ENCODE assay signal across 14 mouse cellular contexts in genomic region chr7:46515960-46516359, GRCm38 (mm10).
A peak's percentile ranks its signal among the peaks of the same experiment; 100 is the strongest.
DNase-seq lines count a peak whose midpoint lies in the region; TF ChIP-seq lines count a peak whose summit lies in the region.
"Had no signal": no experiment of that assay in that cellular context is flagged by ENCODE, and none has a peak within 500 bp of the region (broad histone marks: within the 10 kb centered on the region; RNA-seq: fewer than 3 reads in every experiment).

No protein-coding gene starts in this region.

- H3K27ac ChIP-seq in liver, adult 2 months (replicated peaks; ENCODE audit: insufficient read depth, low read depth, low read length), result no peak overlapping the region
- H3K27ac ChIP-seq in bone marrow, adult 2 months (ENCODE audit: control insufficient read depth, insufficient read depth, low read depth, low read length, poor library complexity), result no peak overlapping the region
- H3K27ac ChIP-seq: embryonic facial prominence, embryonic 10.5 days; liver, embryonic 13.5 days had no signal

- H3K4me3 ChIP-seq in liver, adult 2 months (ENCODE audit: insufficient read depth, low read depth, low read length), result no peak overlapping the region
- H3K4me3 ChIP-seq in bone marrow, adult 2 months (replicated peaks; ENCODE audit: control insufficient read depth, low read depth, low read length), result no peak overlapping the region
- H3K4me3 ChIP-seq: embryonic facial prominence, embryonic 10.5 days; liver, embryonic 13.5 days had no signal

- peak; percentile 34 for DNase-seq in cerebellum, adult 9-11 months
- DNase-seq in cerebellum, adult 18-20 months, result no peak
- DNase-seq in liver, adult 2 months (ENCODE audit: extremely low read depth, low read depth, low spot score), result no peak
- no peak for DNase-seq in liver
- peak; percentile 40 for DNase-seq in A20 (ENCODE audit: low read depth, low spot score)
- DNase-seq in ovary, postnatal 10 days (ENCODE audit: low spot score), result no peak
- DNase-seq in spleen, postnatal 4 days (ENCODE audit: low spot score in 2 of 2), result no peak
- DNase-seq: adrenal gland, postnatal 36 days; heart, postnatal 36 days; kidney, postnatal 14 days; liver, embryonic 13.5 days; thymus, adult 18-20 months had no signal

- H3K27me3 ChIP-seq in liver, adult 2 months (ENCODE audit: control insufficient read depth, insufficient read depth, low read length), result no peaks in the 10 kb centered on the region
- H3K27me3 ChIP-seq: liver, embryonic 13.5 days had no signal

- TF ChIP-seq POLR2A in liver, adult 2 months (IDR thresholded peaks at IDR 0.05; ENCODE audit: extremely low read depth, insufficient read depth, low read length), result no peak
- no peak for TF ChIP-seq POLR2A in bone marrow, adult 2 months (IDR thresholded peaks at IDR 0.05; ENCODE audit: borderline replicate concordance, control insufficient read depth, low read depth, low read length)

- H3K36me3 ChIP-seq in liver, adult 2 months (ENCODE audit: control insufficient read depth, insufficient read depth, low read length), result no peaks in the 10 kb centered on the region
- H3K36me3 ChIP-seq: embryonic facial prominence, embryonic 10.5 days; liver, embryonic 13.5 days had no signal

- no peaks in the 10 kb centered on the region for H3K4me1 ChIP-seq in liver, adult 2 months (ENCODE audit: control insufficient read depth, insufficient read depth, low read length)
- H3K4me1 ChIP-seq in bone marrow, adult 2 months (ENCODE audit: control insufficient read depth, insufficient read depth, low read length), result no peaks in the 10 kb centered on the region; the same call in 1 of the 2 replicates
- H3K4me1 ChIP-seq: liver, embryonic 13.5 days had no signal

- no peak overlapping the region for H3K9ac ChIP-seq in liver, adult 2 months (ENCODE audit: low read depth, low read length)
- H3K9ac ChIP-seq: liver, embryonic 13.5 days had no signal

- peak; percentile 39 for TF ChIP-seq CTCF in liver, adult 2 months (IDR thresholded peaks at IDR 0.05; ENCODE audit: low read depth, low read length)
- 0 out of 2 replicates have a peak, but pooled peaks have one; percentile 21 for TF ChIP-seq CTCF in bone marrow, adult 2 months (IDR thresholded peaks at IDR 0.05; ENCODE audit: control insufficient read depth, insufficient read depth, low read length)

- WGBS in liver, adult 2 months, result 82% methylated on average over 5 of the region's 5 CpGs
- 67% methylated on average over 5 of the region's 5 CpGs for WGBS in bone marrow, adult 2 months

- H3K79me2 ChIP-seq in liver, adult 2 months (ENCODE audit: control insufficient read depth, insufficient read depth, low read length), result no peaks in the 10 kb centered on the region

Comparison
In these comparisons a context has a peak if more than half of its experiments do, and no peak if none do; other contexts are left out.
1. DNase-seq: peak in cerebellum, adult 9-11 months (single experiment) and A20 (single experiment); none in cerebellum, adult 18-20 months (0 of 2), liver, adult 2 months (single experiment), liver (single experiment), ovary, postnatal 10 days (single experiment) and spleen, postnatal 4 days (0 of 2).